Mouse (Mus musculus): ENCODE results near the gene Olfr48.

The Olfr48 gene

DNA sequence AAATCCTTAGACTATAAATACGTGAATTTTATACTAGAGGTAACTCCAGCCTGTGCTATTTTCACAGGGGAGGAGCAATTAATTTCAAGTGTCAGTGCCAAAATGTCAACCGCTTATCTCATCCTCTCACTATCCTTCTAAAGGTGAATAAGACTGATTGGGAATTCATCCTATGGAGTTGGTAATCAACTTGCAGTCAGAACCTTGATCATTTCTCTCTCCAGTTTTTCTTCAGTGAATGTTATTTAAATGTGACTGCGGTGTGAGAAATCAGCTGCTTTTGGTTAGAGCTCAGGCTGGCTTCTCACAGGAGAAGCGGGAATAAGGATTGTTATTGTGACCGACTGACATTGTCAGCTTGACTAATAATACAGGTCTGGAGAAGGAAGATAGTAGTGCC lies at the start of gene Olfr48:
TSS of gene Olfr48 (minus strand) at position 101 of the 400 bp plus-strand sequence.
- no peak for DNase-seq

DNA sequence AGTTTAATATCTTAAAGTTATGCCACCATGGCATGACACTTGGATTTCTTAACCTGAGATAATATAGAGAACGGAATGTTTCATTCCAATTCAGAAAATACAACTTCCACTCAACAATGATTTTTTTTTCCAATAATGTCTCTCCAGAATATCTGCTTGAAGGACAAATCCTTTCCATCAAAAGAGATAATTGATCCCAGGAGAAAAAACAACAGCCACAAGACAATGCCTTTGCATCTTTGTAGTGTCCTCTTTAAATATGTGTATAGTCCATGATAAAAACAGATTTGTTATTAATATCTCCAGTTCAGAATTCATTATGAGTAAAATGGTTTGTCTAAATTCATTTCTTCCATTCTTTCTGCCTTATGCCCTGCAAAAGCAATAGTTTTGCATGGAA lies 30.1 kb upstream of the Olfr48 start, which contains the start of gene Olfr1257:
TSS of gene Olfr1257 (plus strand) at position 301 of the 400 bp plus-strand sequence.
- no peak for DNase-seq

DNA sequence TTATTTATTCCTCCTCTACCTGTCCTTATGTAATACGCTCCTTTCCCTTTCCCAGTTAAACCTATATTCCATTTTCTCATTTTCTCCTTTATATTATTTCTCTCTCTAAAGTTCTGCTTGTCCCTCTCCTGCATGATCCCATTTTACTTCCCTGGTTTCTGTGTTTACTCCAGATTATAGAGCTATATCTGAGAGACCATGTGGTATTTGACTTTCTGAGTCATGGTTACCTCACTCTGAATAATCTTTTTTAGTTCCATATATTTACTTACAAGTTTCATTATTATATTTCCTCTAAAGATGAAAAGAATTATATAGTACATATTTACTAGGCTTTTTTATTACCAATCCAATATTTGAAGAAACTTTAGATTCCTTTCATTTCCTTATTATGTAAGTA lies 1.2 kb upstream of the Olfr48 start:
- no peak for DNase-seq

DNA sequence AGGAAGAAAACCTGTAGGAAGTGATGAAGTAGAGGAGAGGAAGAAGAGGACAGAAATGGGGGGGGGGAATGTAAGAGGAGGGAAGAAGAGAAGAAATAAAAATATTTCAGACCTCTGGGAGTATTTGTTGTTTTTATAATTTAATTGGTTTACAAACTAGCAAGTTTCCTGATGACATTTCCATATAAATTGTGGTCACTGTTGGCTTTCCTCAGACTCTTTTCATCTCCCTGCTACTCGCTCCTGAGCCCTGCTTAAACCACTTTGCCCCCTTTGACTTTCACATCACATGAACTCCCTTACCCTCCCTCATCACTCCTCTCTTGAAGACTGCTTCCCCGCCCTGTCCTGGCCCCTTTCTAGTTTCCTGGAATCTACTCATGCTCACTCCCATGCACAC lies 6.5 kb downstream of the Olfr48 start, which contains the start of gene Olfr1256:
TSS of gene Olfr1256 (minus strand) at position 101 of the 400 bp plus-strand sequence.
- DNase-seq = no peak

DNA sequence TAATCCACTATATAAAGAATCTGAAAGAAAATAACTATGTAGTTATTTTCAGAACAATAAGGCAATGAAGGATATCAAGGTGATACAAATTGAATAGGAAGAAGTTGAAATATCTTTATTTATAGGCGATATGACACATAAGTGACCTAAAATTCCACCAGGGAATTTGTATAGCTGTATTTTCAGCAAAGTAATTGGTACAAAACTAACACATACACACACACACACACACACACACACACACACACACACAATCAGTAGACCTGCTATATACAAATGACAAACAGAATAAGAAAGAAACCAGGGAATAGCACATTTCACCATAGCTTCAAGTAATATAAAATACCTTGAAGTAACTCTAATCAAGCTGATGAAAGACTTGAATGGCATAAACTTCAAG lies 27.8 kb downstream of the Olfr48 start:
- DNase-seq = no peak

DNA sequence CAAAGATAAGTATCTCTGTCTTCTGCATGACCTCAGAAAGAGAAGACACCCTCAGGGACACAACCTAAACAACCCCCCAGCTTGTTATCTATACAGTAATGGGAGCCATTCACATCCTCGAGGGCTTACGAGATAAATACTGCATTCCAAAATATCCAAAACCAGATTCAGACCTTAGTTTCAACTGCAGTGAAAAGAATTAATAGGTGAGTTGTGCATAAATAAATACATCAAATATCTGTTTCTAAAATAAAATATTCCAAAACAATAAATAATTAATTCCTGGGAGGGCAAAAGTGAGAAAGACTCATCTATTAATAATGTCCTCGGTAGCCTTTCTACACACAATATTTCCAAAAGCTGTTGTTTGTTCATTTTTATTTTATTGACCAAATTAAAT lies 36.3 kb downstream of the Olfr48 start, which contains the start of gene Olfr1255:
TSS of gene Olfr1255 (plus strand) at position 301 of the 400 bp plus-strand sequence.
- no peak for DNase-seq

DNA sequence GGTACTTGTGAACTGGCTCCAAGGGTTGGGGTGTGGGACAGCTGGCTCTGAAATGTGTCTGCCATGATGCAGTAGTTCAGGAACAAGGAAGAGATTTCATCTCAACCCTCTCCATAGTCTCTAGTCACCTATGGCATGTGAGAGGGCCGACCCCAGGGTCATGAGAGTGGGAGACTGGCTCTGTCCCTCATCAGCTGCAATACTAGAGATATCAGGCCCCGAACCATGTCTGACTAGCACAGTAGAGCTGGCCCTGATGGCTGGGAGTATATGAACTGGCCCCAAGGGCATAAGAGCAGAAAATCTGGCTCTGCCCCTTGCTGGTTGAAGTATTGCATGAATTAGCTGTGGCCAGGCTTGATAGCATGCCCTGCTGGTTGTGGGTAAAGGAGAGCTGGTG lies 37.3 kb downstream of the Olfr48 start:
- no peak for DNase-seq

DNA sequence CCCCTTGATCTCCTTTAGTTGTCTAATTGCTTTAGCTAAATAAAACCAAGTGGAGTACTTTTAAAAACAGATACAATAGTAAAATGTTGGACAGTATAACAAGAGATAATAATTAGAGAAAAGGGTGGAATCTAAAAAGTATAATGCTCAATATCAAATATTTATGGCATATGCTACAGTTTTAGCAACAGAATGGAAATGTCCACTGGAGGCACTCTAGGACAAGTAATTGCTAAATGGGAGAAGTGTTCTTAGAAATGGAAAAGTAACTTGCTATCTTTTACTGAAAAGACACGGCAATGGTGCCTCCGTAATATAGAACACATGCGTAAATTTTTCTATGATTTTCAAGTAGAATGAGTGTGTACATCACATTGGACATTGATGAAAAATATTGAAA lies 48.4 kb downstream of the Olfr48 start:
- no peak for DNase-seq

DNA sequence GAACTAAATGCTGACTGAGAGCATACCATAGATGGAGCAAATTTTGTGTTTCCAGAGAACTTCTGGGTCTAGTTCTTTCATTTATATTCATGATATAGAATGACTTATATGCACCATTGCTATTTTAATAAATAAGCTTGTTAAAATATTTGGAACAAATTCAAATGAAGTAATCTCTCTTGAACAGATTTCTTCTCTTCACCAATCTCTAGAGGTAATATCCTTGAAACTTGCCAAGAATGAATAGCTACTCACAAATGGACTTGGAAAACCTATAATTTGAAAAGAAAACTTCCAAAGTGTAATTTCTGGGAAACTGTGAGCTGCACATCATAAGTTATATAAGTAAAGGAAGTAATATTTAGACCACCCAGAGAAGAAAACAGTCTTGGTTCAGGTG lies 54.5 kb downstream of the Olfr48 start, which contains the start of gene Olfr1254:
TSS of gene Olfr1254 (minus strand) at position 101 of the 400 bp plus-strand sequence.
- no peak for DNase-seq

Measured in lung, postnatal 10 days (tissue).